Mouse (Mus musculus): ENCODE measurements at regions not wholly inside any gene's neighbourhood (a gene's known extent, or its start where the extent isn't known, plus 50 kb on each side); places are given as distances from the start of the nearest gene placed in this dataset.

DNA sequence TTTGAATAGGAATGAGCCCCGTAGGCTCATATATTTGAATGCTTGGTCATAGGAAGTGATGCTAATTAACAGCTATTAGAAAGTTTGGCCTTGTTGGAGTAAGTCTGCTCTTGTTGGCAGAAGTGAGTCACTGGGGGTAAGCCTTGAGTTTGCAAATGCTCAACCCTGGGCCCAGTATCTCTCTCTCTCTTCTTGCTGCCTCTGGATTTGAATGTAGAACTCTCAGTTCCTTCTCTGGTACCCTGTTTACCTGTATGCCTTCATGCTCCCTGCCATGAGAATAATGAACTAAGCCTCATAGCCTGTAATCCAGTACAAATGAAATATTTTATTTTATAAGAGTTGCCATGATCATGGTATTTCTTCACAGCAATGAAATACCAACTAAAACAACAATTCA lies 308.4 kb upstream of the Tbl1xr1 start:
- no peak for DNase-seq (ENCODE audit: low read depth, low spot score)
- no peaks in the 10 kb centered on the region for H3K27me3 ChIP-seq (ENCODE audit: control insufficient read depth in 1 of 2, insufficient read depth in 2 of 2, low read length in 2 of 2)
- no peak overlapping the region for H3K4me3 ChIP-seq (ENCODE audit: control insufficient read depth in 1 of 2, insufficient read depth in 1 of 2, low read depth in 2 of 2, low read length in 2 of 2)
- no peaks in the 10 kb centered on the region for H3K4me1 ChIP-seq (ENCODE audit: control insufficient read depth in 1 of 2, insufficient read depth in 2 of 2, low read length in 2 of 2)
- no peaks in the 10 kb centered on the region for H3K79me2 ChIP-seq (ENCODE audit: control insufficient read depth, insufficient read depth, low read length, poor library complexity)
- H3K27ac ChIP-seq (ENCODE audit: control insufficient read depth, low read depth, low read length), result no peak overlapping the region
- H3K36me3 ChIP-seq (ENCODE audit: control insufficient read depth in 1 of 2, insufficient read depth in 2 of 2, low read length in 2 of 2), result no peaks in the 10 kb centered on the region
- H3K9ac ChIP-seq (ENCODE audit: control insufficient read depth, low read depth, low read length, poor library complexity, severe bottlenecking), result no peak overlapping the region
- TF ChIP-seq TCF12 (IDR thresholded peaks at IDR 0.05; ENCODE audit: low read depth, low read length) (no peak), MAFK (IDR thresholded peaks at IDR 0.05; ENCODE audit: borderline replicate concordance, low read depth, low read length) (no peak), KAT2A (conservative IDR thresholded peaks at IDR 0.05; ENCODE audit: low read depth, low read length) (no peak)
- no peaks in the 10 kb centered on the region for H3K9me3 ChIP-seq (replicated peaks; ENCODE audit: insufficient read depth, low read length)

- no peak for DNase-seq (ENCODE audit: low read depth, low spot score)
- TF ChIP-seq ZNF384 (IDR thresholded peaks at IDR 0.05; ENCODE audit: low read depth, low read length), result no peak
- no peak for TF ChIP-seq POLR2AphosphoS5 (IDR thresholded peaks at IDR 0.05; ENCODE audit: borderline replicate concordance, low read depth, low read length)
- TF ChIP-seq E2F4 (IDR thresholded peaks at IDR 0.05; ENCODE audit: borderline replicate concordance, low read depth, low read length), result no peak
- no peak for TF ChIP-seq BHLHE40 (IDR thresholded peaks at IDR 0.05; ENCODE audit: borderline replicate concordance, low read depth, low read length)
- no peak for TF ChIP-seq SMC3 (IDR thresholded peaks at IDR 0.05; ENCODE audit: low read depth, low read length)
- no peak for TF ChIP-seq MXI1 (IDR thresholded peaks at IDR 0.05; ENCODE audit: low read depth, low read length)
- no peak for TF ChIP-seq MYC (IDR thresholded peaks at IDR 0.05; ENCODE audit: low read depth, low read length)
- no peak for TF ChIP-seq HCFC1 (IDR thresholded peaks at IDR 0.05; ENCODE audit: low read depth, low read length)
- no peak for TF ChIP-seq CTCF (IDR thresholded peaks at IDR 0.05 in 2 of 3, conservative IDR thresholded peaks at IDR 0.05 in 1 of 3; ENCODE audit: control insufficient read depth in 1 of 3, insufficient read depth in 1 of 3, low read depth in 2 of 3, low read length in 3 of 3, poor library complexity in 1 of 3, severe bottlenecking in 1 of 3)
- TF ChIP-seq UBTF (IDR thresholded peaks at IDR 0.05; ENCODE audit: borderline replicate concordance, insufficient read depth, low read depth, low read length), result no peak
- no peak for TF ChIP-seq POLR2A (IDR thresholded peaks at IDR 0.05; ENCODE audit: control insufficient read depth in 1 of 2, insufficient read depth in 1 of 2, low read depth in 1 of 2, low read length in 2 of 2, poor library complexity in 1 of 2)
- Histone ChIP-seq H3K27me3 (ENCODE audit: control insufficient read depth in 1 of 2, insufficient read depth in 2 of 2, low read length in 2 of 2) (no peaks in the 10 kb centered on the region), H3K27ac (ENCODE audit: control insufficient read depth, low read depth, low read length) (no peak overlapping the region), H3K4me1 (ENCODE audit: control insufficient read depth in 1 of 2, insufficient read depth in 2 of 2, low read length in 2 of 2) (peaks cover 3 to 9% of the 10 kb centered on the region in 2 experiments; a peak in 3 of 4 replicates), H3K79me2 (ENCODE audit: control insufficient read depth, insufficient read depth, low read length, poor library complexity) (no peaks in the 10 kb centered on the region), H3K36me3 (ENCODE audit: control insufficient read depth in 1 of 2, insufficient read depth in 2 of 2, low read length in 2 of 2) (no peaks in the 10 kb centered on the region; a peak in 1 of 4 replicates), H3K4me3 (ENCODE audit: control insufficient read depth in 1 of 2, insufficient read depth in 1 of 2, low read depth in 2 of 2, low read length in 2 of 2) (no peak overlapping the region), H3K9me3 (replicated peaks; ENCODE audit: insufficient read depth, low read length) (no peaks in the 10 kb centered on the region), H3K9ac (ENCODE audit: control insufficient read depth, low read depth, low read length, poor library complexity, severe bottlenecking) (no peak overlapping the region)
Measured at GRCm38 (mm10) chr3:21769920-21770547, 306.4 kb upstream of the Tbl1xr1 start.

Data from MEL (cell line).